26 mouse cellular contexts compared by ENCODE assay signal in genomic region chr4:43240716-43241115, GRCm38 (mm10). TPM values are rescaled to one million over a fixed set of nuclear protein-coding genes. Genes with fewer than 3 reads are reported as not detected.
"Had no signal": no experiment of that assay in that cellular context is flagged by ENCODE, and none has a peak within 500 bp of the region (broad histone marks: within the 10 kb centered on the region; RNA-seq: fewer than 3 reads in every experiment).

No protein-coding gene starts in this region.

- H3K36me3 ChIP-seq: intestine, embryonic 15.5 days; limb, embryonic 12.5 days; limb, embryonic 15.5 days; liver, embryonic 12.5 days had no signal

- H3K27me3 ChIP-seq: heart, embryonic 12.5 days; hindbrain, embryonic 12.5 days; intestine, embryonic 15.5 days; limb, embryonic 12.5 days; limb, embryonic 15.5 days; liver, embryonic 12.5 days had no signal

- H3K27ac ChIP-seq: gastrocnemius, adult 2 months; heart, embryonic 10.5 days; hindbrain, embryonic 10.5 days; hindbrain, embryonic 12.5 days; hindbrain, embryonic 14.5 days; intestine, embryonic 15.5 days; layer of hippocampus, adult 2 months; limb, embryonic 12.5 days; limb, embryonic 15.5 days; liver, embryonic 12.5 days; liver, embryonic 14.5 days had no signal

- H3K9ac ChIP-seq: heart, embryonic 12.5 days; hindbrain, embryonic 12.5 days; hindbrain, embryonic 14.5 days; intestine, embryonic 15.5 days; limb, embryonic 12.5 days; limb, embryonic 15.5 days; liver, embryonic 12.5 days; liver, embryonic 14.5 days had no signal

- H3K9me3 ChIP-seq: heart, embryonic 10.5 days; heart, embryonic 12.5 days; hindbrain, embryonic 10.5 days; hindbrain, embryonic 12.5 days; intestine, embryonic 15.5 days; limb, embryonic 12.5 days; limb, embryonic 15.5 days; liver, embryonic 12.5 days had no signal

- ATAC-seq: hindbrain, embryonic 16.5 days; inflammation-experienced regulatory T-cells, adult 6 months; intestine, embryonic 15.5 days; intestine, postnatal 0 days; liver, embryonic 12.5 days had no signal

- DNase-seq: gastrocnemius, adult 2 months; gastrocnemius, postnatal 10 days; gastrocnemius, postnatal 25 days; heart, postnatal 10 days; heart, postnatal 4 days; kidney, adult 18-20 months; kidney, adult 8-10 months; kidney, postnatal 10 days; kidney, postnatal 25 days; kidney, postnatal 4 days; left cerebral cortex, postnatal 4 days; lung, adult 18-20 months had no signal

- H3K4me1 ChIP-seq: heart, embryonic 10.5 days; heart, embryonic 12.5 days; hindbrain, embryonic 12.5 days; intestine, embryonic 15.5 days; limb, embryonic 15.5 days; liver, embryonic 12.5 days had no signal

- H3K4me3 ChIP-seq: gastrocnemius, adult 2 months; heart, embryonic 10.5 days; heart, embryonic 12.5 days; hindbrain, embryonic 10.5 days; hindbrain, embryonic 12.5 days; intestine, embryonic 15.5 days; layer of hippocampus, adult 2 months; limb, embryonic 12.5 days; limb, embryonic 15.5 days; liver, embryonic 12.5 days had no signal

- H3K4me2 ChIP-seq: heart, embryonic 12.5 days; hindbrain, embryonic 12.5 days; hindbrain, embryonic 14.5 days; intestine, embryonic 15.5 days; limb, embryonic 12.5 days; limb, embryonic 15.5 days; liver, embryonic 12.5 days had no signal

RNA-seq across cellular contexts. Expression of gene Atp8b5, which starts 26.2 kb away (rescaled TPM):
- total RNA-seq: gastrocnemius, postnatal 25 days had no signal
- polyA plus RNA-seq: heart, embryonic 12.5 days; inflammation-experienced regulatory T-cells, adult 6 months had no signal
